Mouse (Mus musculus) B cell, adult 67 days (primary cell): Measurements from ENCODE around the gene Fxr1. TPM values are rescaled to one million over a fixed set of nuclear protein-coding genes. Genes with fewer than 3 reads are reported as not detected.

Experiments used
- total RNA-seq, 2 experiments: library from RNA; stranded (reverse); gene quantifications; 4 replicates each; pipeline ENCODE4 v1.2.4; 2023

Fxr1 gene
- total RNA-seq: 100 to 1,000 TPM; 116 to 136 TPM

DNA sequence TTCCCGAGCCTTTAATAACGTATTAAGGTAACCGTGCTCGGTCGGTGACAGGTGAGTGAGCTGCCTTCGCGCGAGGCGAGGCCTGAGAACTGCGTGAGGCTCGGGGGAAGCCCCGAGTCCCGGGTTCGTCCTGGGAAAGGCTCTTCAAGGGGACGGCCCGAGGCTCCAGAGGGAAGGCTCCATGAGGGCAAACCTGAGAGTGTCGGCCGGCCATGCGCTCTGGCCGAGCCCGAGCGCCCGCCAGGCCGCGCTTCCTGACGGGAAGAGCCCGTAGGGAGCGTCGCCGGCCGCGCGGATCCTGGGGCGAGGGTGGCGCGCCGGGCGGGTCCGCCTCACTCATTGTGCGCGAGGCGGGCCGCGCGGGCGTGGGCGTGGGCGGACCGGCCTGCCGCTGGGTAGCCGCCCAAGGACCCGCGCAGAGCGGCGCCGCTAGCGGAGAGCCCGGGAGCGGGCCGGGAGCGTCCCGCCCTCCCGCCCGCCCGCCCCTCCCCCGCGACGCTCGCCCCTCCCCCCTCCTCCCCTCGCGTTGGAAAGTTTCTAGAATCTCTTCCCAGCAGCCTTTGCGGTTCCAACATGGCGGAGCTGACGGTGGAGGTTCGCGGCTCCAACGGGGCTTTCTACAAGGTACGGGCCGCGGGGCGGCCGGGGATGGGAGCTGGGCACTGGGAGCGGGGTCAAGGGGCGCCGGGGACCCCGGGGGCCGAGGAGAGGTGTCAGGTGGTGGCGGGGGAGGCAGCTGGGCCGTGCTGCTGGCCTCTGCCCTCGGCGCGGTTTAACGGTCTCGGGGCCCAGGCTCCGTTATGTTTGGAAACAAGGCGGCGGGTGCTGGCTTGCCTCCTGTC, at the start of gene Fxr1:
TSS of gene Fxr1 (plus strand) at position 404 of the 842 bp plus-strand sequence.

DNA sequence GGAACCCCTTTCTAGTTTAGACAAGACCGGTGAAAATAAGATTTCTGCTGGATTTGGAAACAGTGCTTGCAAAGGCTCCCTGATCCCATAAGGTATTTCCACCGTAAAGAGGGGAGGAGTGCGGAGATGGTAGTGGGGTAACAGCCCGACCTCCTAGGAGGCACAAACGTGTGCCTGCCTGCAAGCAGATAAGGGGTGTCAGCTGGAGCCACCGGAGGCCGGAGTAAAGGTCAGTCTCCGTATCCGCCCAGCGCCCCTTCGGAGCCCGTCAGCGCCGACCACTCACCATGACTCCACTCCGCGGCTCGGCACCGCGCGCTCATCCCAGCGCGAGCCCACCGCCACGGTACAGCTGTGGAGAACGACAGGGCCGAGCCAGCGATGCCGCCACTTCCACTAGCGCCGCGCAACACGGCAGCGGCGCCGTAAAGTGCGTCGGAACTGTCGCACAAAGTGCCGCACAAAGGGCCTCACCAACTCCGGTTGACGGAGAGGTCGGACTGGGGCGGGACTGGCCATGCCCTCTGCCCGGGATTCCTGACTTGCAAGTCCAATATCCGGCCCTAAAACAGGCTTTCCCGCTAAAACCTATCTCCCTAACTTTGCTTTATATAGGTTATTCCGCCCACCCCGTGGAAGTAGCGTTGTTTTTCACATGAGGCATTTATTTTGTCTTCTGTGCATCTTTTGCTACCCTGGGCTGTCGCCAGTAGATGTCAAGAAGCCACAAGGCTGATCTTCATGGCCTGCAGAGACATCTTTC, 61.3 kb downstream of the Fxr1 start, which contains the start of gene Dnajc19:
TSS of gene Dnajc19 (minus strand) at position 422 of the 763 bp plus-strand sequence.

Other genes with a start within 250 kb of the Fxr1 start
- gene Ttc14, start 220.1 kb upstream of the Fxr1 start, total RNA-seq: 100 to 1,000 TPM; 121 to 141 TPM
- not detected for gene Ccdc39, start 175.6 kb upstream of the Fxr1 start, total RNA-seq
- gene Dnajc19, start 61.4 kb downstream of the Fxr1 start, total RNA-seq: 10 to 100 TPM; 41.3 to 51.5 TPM